Mouse (Mus musculus): ENCODE results near the gene Taok3. TPM values are rescaled to one million over a fixed set of nuclear protein-coding genes. Genes with fewer than 3 reads are reported as not detected.

Taok3 gene
- polyA plus RNA-seq, 1 experiment from 2014 or later = 40.4 TPM

DNA sequence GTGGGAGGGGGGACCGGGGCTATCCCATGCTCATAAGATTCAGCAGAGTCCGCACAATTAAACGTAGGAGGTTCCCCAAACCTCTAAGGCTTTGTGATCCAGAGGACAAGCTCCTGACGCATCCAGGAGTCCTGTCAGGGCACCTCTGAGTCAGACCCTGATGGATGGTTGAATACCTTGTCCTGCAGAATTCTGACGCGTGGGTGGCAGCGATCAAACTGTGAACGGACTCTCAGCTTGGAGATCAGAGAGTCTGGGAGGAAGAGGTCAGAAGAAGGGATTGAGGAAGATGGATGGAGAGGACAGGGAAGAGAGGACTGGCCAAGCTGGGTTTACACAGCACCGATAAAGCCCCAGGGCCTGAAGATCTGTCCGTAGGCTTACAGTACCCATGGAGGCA is 194.0 kb downstream of the Taok3 start:
- Histone ChIP-seq H3K27ac (ENCODE audit: low read depth, low read length) (peak overlapping the region; percentile 5), H3K9me3 (ENCODE audit: control insufficient read depth) (no peaks in the 10 kb centered on the region), H3K27me3 (replicated peaks; ENCODE audit: control insufficient read depth, insufficient read depth, low read length) (no peaks in the 10 kb centered on the region), H3K9ac (ENCODE audit: low read depth, low read length) (no peak overlapping the region), H3K4me3 (ENCODE audit: low read depth, low read length) (peak overlapping the region; percentile 23), H3K4me2 (replicated peaks; ENCODE audit: low read depth) (peak overlapping the region; percentile 66), H3K4me1 (replicated peaks; ENCODE audit: control insufficient read depth, insufficient read depth, low read length) (peaks cover 9% of the 10 kb centered on the region), H3K36me3 (ENCODE audit: control insufficient read depth, insufficient read depth) (no peaks in the 10 kb centered on the region)
- WGBS = 22% methylated on average over 10 of the region's 10 CpGs
- TF ChIP-seq CTCF (IDR thresholded peaks at IDR 0.05; ENCODE audit: low read depth) = no peak
- ATAC-seq = no peak

- TF ChIP-seq CTCF (IDR thresholded peaks at IDR 0.05; ENCODE audit: low read depth) = no peak
These were observed 194.9 kb downstream of the Taok3 start for GRCm38 (mm10) chr5:117314587-117315428.

GRCm38 (mm10) chr5:117318741-117319629 is 199.1 kb downstream of the Taok3 start, which contains the start of gene Vsig10:
Gene Vsig10, plus strand, starts transcription at chr5:117319083.
- Histone ChIP-seq H3K27me3 (replicated peaks; ENCODE audit: control insufficient read depth, insufficient read depth, low read length) (no peaks in the 10 kb centered on the region), H3K36me3 (ENCODE audit: control insufficient read depth, insufficient read depth) (peaks cover 3% of the 10 kb centered on the region; the same call in 1 of the 2 replicates), H3K27ac (ENCODE audit: low read depth, low read length) (peak within 1 kb of the TSS; percentile 91), H3K9ac (ENCODE audit: low read depth, low read length) (peak within 1 kb of the TSS; percentile 82), H3K4me3 (ENCODE audit: low read depth, low read length) (peak within 1 kb of the TSS; percentile 85), H3K4me2 (replicated peaks; ENCODE audit: low read depth) (peak within 1 kb of the TSS; percentile 96), H3K9me3 (ENCODE audit: control insufficient read depth) (no peaks in the 10 kb centered on the region), H3K4me1 (replicated peaks; ENCODE audit: control insufficient read depth, insufficient read depth, low read length) (peaks cover 6% of the 10 kb centered on the region; the same call in 1 of the 2 replicates)
- WGBS = under 1% methylated on average over 75 of the region's 81 CpGs
- peak; percentile 70 for ATAC-seq
- TF ChIP-seq CTCF (IDR thresholded peaks at IDR 0.05; ENCODE audit: low read depth) = peak; percentile 37

More at GRCm38 (mm10) chr5:117314587-117315428, 194.9 kb downstream of the Taok3 start:
- peak; percentile 10 for ATAC-seq
- Histone ChIP-seq H3K9ac (ENCODE audit: low read depth, low read length) (no peak overlapping the region), H3K4me2 (replicated peaks; ENCODE audit: low read depth) (peak overlapping the region; percentile 66), H3K4me1 (replicated peaks; ENCODE audit: control insufficient read depth, insufficient read depth, low read length) (peaks cover 9% of the 10 kb centered on the region), H3K27ac (ENCODE audit: low read depth, low read length) (no peak overlapping the region), H3K36me3 (ENCODE audit: control insufficient read depth, insufficient read depth) (no peaks in the 10 kb centered on the region), H3K27me3 (replicated peaks; ENCODE audit: control insufficient read depth, insufficient read depth, low read length) (no peaks in the 10 kb centered on the region), H3K9me3 (ENCODE audit: control insufficient read depth) (no peaks in the 10 kb centered on the region), H3K4me3 (ENCODE audit: low read depth, low read length) (no peak overlapping the region)
- whole genome bisulfite sequencing = 20% methylated on average over 9 of the region's 9 CpGs

DNA sequence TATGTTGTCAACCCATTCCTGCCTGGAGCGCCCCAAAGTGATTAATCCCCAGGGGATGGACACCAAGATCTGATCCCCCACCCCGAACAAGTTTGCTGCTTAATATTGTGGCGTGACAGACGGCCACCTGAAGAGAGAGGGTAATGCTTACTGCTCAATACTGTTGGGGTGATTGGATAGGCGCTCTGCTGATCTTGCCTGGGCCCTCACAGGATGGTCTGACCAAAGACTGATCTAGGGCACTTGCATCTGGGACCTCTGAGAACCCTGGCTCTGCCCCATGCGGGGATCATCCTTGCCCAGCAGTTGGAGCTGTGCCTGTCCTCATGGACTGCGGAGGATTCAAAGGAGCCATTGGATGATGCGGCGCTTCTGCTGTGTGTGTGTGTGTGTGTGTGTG is 203.8 kb downstream of the Taok3 start:
- Histone ChIP-seq H3K4me3 (ENCODE audit: low read depth, low read length) (no peak overlapping the region), H3K9ac (ENCODE audit: low read depth, low read length) (no peak overlapping the region), H3K27me3 (replicated peaks; ENCODE audit: control insufficient read depth, insufficient read depth, low read length) (no peaks in the 10 kb centered on the region), H3K36me3 (ENCODE audit: control insufficient read depth, insufficient read depth) (peaks cover 15% of the 10 kb centered on the region; the same call in 1 of the 2 replicates), H3K4me2 (replicated peaks; ENCODE audit: low read depth) (no peak overlapping the region), H3K4me1 (replicated peaks; ENCODE audit: control insufficient read depth, insufficient read depth, low read length) (0 out of 2 replicates have a peak, but pooled peaks cover 3% of the 10 kb centered on the region), H3K9me3 (ENCODE audit: control insufficient read depth) (no peaks in the 10 kb centered on the region), H3K27ac (ENCODE audit: low read depth, low read length) (no peak overlapping the region)
- 87% methylated on average over 9 of the region's 9 CpGs for WGBS
- no peak for TF ChIP-seq CTCF (IDR thresholded peaks at IDR 0.05; ENCODE audit: low read depth)
- no peak for ATAC-seq

Other genes starting within 250 kb of the Taok3 start
- gene Suds3, start 4.0 kb upstream of the Taok3 start, polyA plus RNA-seq (2015; fragmentation: Nextera tagmentation; extraction: Ambion mirVana) = 41.8 and 47.2 TPM in 2 replicates
- 258 and 267 TPM in 2 replicates for gene Pebp1, start 167.5 kb downstream of the Taok3 start, polyA plus RNA-seq (2015; fragmentation: Nextera tagmentation; extraction: Ambion mirVana)
- gene Vsig10, start 199.0 kb downstream of the Taok3 start, polyA plus RNA-seq (2015; fragmentation: Nextera tagmentation; extraction: Ambion mirVana) = 13.9 and 14.9 TPM in 2 replicates
- 125 and 130 TPM in 2 replicates for gene Wsb2, start 237.2 kb downstream of the Taok3 start, polyA plus RNA-seq (2015; fragmentation: Nextera tagmentation; extraction: Ambion mirVana)